Mouse (Mus musculus) ES-E14 (cell line): ENCODE results near the gene Tepp. TPM values are rescaled to one million over a fixed set of nuclear protein-coding genes. Genes with fewer than 3 reads are reported as not detected.

Experiments
- DNase-seq: peaks from one replicate; pipeline ENCODE4 v3.0.0-alpha.2; 2013; ENCODE audit warnings: low read depth, low spot score
- H3K27ac ChIP-seq: 2 replicates; pipeline ENCODE4 v1.5.1; 2012; ENCODE audit warnings: low read depth, mild to moderate bottlenecking, low read length, moderate library complexity, mixed read lengths; ENCODE audit not compliant: poor library complexity, insufficient read depth, severe bottlenecking
- H3K36me3 ChIP-seq: 2 replicates; pipeline ENCODE4 v1.6.1; 2012; ENCODE audit warnings: mild to moderate bottlenecking, low read length, moderate library complexity, mixed read lengths; ENCODE audit not compliant: control insufficient read depth, poor library complexity, insufficient read depth, severe bottlenecking
- H3K4me1 ChIP-seq, 2 experiments: fragments of 150-350 bp in 1 of 2; sonication (generic) in 1 of 2; 2 replicates each; pipeline ENCODE4 v1.6.1; 2012; ENCODE audit warnings: low read length in 2 of 2, mild to moderate bottlenecking in 1 of 2, mixed read lengths in 1 of 2; ENCODE audit not compliant: control insufficient read depth in 2 of 2, insufficient read depth in 2 of 2, poor library complexity in 1 of 2
- H3K4me3 ChIP-seq, 2 experiments: fragments of 150-350 bp in 1 of 2; sonication (generic) in 1 of 2; 2 replicates each; pipeline ENCODE4 v1.5.1; 2012; ENCODE audit warnings: low read length in 2 of 2, low read depth in 1 of 2, mild to moderate bottlenecking in 1 of 2, mixed read lengths in 1 of 2; ENCODE audit not compliant: insufficient read depth in 1 of 2, poor library complexity in 1 of 2, severe bottlenecking in 1 of 2
- H3K9ac ChIP-seq: 2 replicates; pipeline ENCODE4 v1.6.1; 2012; ENCODE audit warnings: low read depth, mild to moderate bottlenecking, low read length, mixed read lengths; ENCODE audit not compliant: poor library complexity, insufficient read depth, severe bottlenecking
- H3K9me3 ChIP-seq: fragments of 150-350 bp; sonication (generic); 2 replicates; pipeline ENCODE4 v1.6.1; 2012; ENCODE audit warnings: low read depth, mild to moderate bottlenecking, low read length; ENCODE audit not compliant: control insufficient read depth, insufficient read depth
- CHD2 ChIP-seq: IDR thresholded peaks from 2 replicates; pipeline ENCODE4 v1.6.1; 2014; ENCODE audit warnings: mild to moderate bottlenecking, low read depth, low read length, inconsistent platforms
- HCFC1 ChIP-seq: IDR thresholded peaks from 2 replicates; pipeline ENCODE4 v1.6.1; 2012; ENCODE audit warnings: low read length, inconsistent platforms, borderline replicate concordance; ENCODE audit not compliant: insufficient read depth
- MAFK ChIP-seq: IDR thresholded peaks from 2 replicates; pipeline ENCODE4 v1.6.1; 2014; ENCODE audit warnings: mild to moderate bottlenecking, low read depth, low read length, inconsistent platforms; ENCODE audit not compliant: insufficient read depth
- ZC3H11A ChIP-seq: IDR thresholded peaks from 2 replicates; pipeline ENCODE4 v1.6.1; 2012; ENCODE audit warnings: low read depth, mild to moderate bottlenecking, inconsistent platforms, low read length, borderline replicate concordance
- ZNF384 ChIP-seq: IDR thresholded peaks from 2 replicates; pipeline ENCODE4 v1.6.1; 2012; ENCODE audit warnings: low read depth, low read length, inconsistent platforms
- in situ Hi-C, 2 experiments: fragments of 600-800 bp; cut with MboI; formaldehyde crosslinking; loops; one replicate each; pipeline ENCODE4 v1.15.1; 2025; ENCODE audit warnings: low sequenced_read_pairs in 2 of 2, inconsistent platforms in 1 of 2; ENCODE audit not compliant: unreplicated experiment in 2 of 2
- total RNA-seq: library from RNA; depleted of rRNA; stranded (reverse); fragments of 300-350 nt; gene quantifications from 2 replicates; pipeline ENCODE4 v1.2.3, GENCODE M21; 2012

Gene Tepp
- total RNA-seq, 1 experiment, result 0.45 TPM

GRCm38 (mm10) chr8:95341721-95342120 is 31.4 kb downstream of the Tepp start:
- Histone ChIP-seq H3K9ac (no peak overlapping the region), H3K4me1 (no peaks in the 10 kb centered on the region), H3K36me3 (peaks cover 4% of the 10 kb centered on the region; the same call in 1 of the 2 replicates), H3K9me3 (no peaks in the 10 kb centered on the region), H3K4me3 (no peak overlapping the region), H3K27ac (no peak overlapping the region)
- no peak for TF ChIP-seq MAFK
- TF ChIP-seq ZC3H11A, result no peak
- no peak for TF ChIP-seq ZNF384
- TF ChIP-seq CHD2, result no peak
- TF ChIP-seq HCFC1, result no peak
- DNase-seq, result no peak
- in situ Hi-C loops, result no loop called here

- Histone ChIP-seq H3K9ac (no peak overlapping the region), H3K9me3 (no peaks in the 10 kb centered on the region), H3K27ac (no peak overlapping the region), H3K4me3 (no peak overlapping the region), H3K36me3 (peaks cover 6% of the 10 kb centered on the region; the same call in 1 of the 2 replicates), H3K4me1 (no peaks in the 10 kb centered on the region)
- in situ Hi-C loops, result no loop called here
- no peak for DNase-seq
- TF ChIP-seq ZNF384, result no peak
- no peak for TF ChIP-seq CHD2
- no peak for TF ChIP-seq ZC3H11A
- no peak for TF ChIP-seq MAFK
- TF ChIP-seq HCFC1, result no peak
Measured at GRCm38 (mm10) chr8:95344668-95345067, 34.3 kb downstream of the Tepp start.

GRCm38 (mm10) chr8:95346643-95347545 is 36.5 kb downstream of the Tepp start:
- Histone ChIP-seq H3K36me3 (peaks cover 6% of the 10 kb centered on the region; the same call in 1 of the 2 replicates), H3K27ac (no peak overlapping the region), H3K9me3 (no peaks in the 10 kb centered on the region), H3K4me1 (no peaks in the 10 kb centered on the region; a peak in 1 of 4 replicates), H3K4me3 (no peak overlapping the region), H3K9ac (no peak overlapping the region)
- in situ Hi-C loops, result no loop called here
- TF ChIP-seq ZC3H11A, result peak; percentile 44; the same call in 1 of the 2 replicates
- TF ChIP-seq CHD2, result no peak
- DNase-seq, result no peak

- no peaks in the 10 kb centered on the region; a peak in 1 of 4 replicates for H3K4me1 ChIP-seq
- H3K9ac ChIP-seq, result no peak overlapping the region
- no peak for TF ChIP-seq ZNF384
- TF ChIP-seq HCFC1, result no peak
- TF ChIP-seq CHD2, result no peak
- TF ChIP-seq ZC3H11A, result no peak
- TF ChIP-seq MAFK, result no peak
- H3K36me3 ChIP-seq, result peaks cover 6% of the 10 kb centered on the region; the same call in 1 of the 2 replicates
- no peak for DNase-seq
- in situ Hi-C loops, result no loop called here
- no peak overlapping the region for H3K4me3 ChIP-seq
- no peak overlapping the region for H3K27ac ChIP-seq
- no peaks in the 10 kb centered on the region for H3K9me3 ChIP-seq
Measured at GRCm38 (mm10) chr8:95348356-95348755, 38.0 kb downstream of the Tepp start.
